Mouse (Mus musculus): ENCODE results near the gene Ssrp1.

Ssrp1 gene

DNA sequence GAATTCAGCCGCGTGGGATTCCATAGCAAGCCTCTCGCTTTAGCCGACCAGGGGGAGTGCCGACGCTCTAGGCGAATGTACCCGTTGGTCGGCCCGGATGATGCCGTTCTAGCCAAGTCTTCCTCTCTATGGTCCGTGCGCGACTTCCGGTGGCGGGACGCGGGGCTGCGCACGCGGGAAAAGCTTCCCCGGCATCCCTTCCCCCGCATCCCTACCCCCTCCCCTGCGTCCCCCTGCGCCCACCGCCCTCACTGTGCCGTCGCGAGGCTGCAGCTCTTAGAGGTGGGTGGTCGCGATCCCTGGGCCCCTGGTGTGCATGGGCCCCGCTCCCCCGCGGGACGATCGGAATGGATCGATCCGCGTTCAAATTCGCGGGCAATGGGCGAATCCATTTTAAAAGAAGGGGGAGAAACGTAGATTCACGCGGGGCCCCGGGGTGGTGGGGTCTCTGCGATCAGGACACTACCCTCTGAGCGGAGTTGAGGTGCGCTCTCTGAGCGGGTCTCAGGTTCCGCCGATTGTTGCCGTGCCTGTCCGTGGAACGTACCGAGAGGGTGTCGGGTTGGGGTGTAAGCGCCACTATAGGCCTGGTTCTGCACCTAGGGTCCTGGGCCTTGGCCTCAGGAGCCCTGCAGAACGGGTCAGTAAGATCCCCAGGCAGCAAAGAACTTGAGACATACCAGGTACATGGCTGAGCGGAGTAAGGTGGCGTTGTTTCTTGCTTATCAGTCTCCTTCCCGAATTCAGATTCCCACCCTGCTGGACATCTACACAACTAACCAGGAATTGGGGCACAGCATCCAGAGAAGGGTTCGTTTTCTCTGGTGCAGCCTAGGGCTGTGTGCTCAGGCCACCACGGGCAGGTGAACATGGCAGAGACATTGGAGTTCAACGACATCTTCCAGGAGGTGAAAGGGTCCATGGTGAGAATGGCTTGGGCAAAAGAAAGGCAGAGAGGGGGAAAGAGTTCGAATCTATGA is at the start of gene Ssrp1, which contains the start of gene P2rx3:
Gene Ssrp1 (plus strand): TSS at position 188 of the 980 bp plus-strand sequence.
Gene P2rx3 (minus strand): TSS at position 416 of the 980 bp plus-strand sequence.
- peak; percentile 81 to 85 for DNase-seq (ENCODE audit: low spot score in 2 of 2)

DNA sequence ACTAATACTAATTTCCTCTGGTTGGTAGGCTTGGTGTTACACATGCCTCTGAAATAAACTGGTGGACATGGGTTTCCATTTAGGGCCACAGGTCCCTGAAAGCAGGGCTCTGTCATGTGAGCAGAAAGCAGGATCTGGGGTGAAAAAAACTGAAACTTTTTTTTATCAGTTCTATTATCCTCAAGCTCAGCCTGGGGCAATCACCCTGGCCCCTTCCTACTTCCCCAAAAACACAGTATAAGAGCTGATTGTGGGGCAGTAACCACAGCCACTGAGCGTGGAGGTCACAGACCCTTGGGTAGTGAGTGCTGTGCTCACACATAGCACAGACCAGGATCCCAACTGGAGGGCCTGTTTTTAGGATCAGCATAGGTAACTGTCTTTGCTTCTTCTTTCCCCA is 49.1 kb upstream of the Ssrp1 start, which contains the start of gene Prg3:
Gene Prg3 (plus strand): TSS at position 286 of the 400 bp plus-strand sequence.
- no peak for DNase-seq (ENCODE audit: low spot score in 2 of 2)

DNA sequence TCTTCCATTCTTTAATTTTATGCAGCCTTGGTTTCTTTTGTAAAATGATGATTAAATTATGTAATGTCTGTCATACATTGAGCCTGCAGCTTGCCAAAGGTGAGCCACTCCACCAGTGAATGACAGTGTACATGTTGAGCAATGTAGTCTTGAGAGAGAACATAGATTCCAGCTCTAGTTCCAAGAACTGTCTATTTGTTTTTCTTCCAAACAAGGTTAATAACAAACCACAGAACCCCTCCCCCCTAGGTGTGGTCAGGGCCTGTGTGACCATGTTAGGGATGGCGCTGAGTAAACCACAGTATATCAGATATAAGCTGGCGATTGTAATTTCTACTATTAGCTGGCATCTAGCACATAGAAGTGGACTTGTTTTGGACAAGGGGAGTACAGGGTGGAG is 40.7 kb upstream of the Ssrp1 start:
- DNase-seq (ENCODE audit: low spot score in 2 of 2): no peak

DNA sequence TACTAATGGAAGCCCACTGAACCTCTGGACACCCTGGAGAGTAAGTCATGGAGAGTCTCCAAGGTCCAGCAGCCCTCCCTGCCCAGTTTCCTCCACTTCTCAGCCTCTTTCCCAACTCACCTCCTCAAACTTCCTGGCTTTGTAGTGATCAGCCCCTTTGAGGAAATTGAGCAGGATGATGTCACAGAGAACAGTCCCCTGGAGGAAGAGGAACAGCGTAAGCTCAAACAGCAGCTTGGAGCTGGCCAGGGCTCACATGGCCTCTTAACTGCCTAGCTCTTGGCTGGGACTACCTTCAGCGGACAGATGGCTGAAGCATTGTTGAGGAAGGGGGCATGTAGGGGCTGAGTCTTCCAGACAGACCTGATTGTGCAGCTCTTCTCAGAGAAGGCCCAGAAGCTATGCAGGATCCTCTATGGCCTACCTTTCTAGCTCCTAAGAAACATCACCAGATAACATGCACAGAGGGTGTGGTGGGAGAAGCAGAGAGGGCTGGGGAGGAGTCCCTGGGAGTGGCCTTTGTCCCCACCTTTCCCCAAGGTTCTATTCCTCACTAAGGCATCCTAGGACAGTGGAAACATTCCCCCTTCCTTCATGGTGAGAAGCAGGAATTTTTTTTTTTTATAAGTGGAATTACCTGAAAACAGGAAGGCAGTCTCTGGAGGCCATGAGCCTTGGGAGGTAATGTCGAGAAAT is 37.4 kb upstream of the Ssrp1 start:
- DNase-seq (ENCODE audit: low spot score in 2 of 2): no peak

DNA sequence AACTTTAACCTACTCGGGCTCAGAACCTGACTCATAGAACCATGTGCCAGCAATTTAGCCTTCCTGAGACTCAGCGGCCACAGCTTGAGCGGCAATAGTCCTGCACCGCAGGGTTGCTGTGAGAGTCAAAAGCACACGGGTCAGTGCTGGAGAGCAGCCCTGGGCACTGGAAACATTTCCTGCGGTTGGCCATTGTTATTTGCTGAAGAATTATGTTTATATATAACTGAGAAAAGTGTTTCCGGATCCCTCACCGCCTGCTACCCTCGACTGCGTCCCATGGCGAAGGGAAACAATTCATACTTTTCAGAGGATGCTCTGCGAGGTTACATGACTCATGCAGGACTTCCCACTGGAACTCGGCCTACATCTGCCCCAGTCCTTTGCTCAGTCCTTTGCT is 35.5 kb upstream of the Ssrp1 start:
- no peak for DNase-seq (ENCODE audit: low spot score in 2 of 2)

DNA sequence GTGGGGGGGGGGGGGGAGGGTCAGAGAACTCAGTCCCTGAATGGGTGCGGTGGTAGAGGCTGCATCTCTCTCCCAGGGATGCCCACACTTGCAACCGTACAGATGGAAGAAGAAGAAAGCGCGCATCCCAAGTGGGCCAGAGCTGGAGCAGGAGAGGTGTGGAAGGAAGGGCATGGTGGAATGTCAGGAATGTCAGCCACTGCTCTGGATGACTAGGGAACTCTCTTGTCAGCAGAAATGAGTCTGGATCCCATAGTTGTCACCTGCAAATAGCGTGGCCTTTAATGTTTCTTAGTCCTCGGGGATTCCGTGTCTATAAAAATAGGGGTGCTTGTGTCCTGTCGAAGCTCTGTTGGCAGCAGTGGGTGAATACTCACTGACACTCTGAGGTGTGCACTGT is 34.5 kb upstream of the Ssrp1 start:
- DNase-seq (ENCODE audit: low spot score in 2 of 2): no peak

DNA sequence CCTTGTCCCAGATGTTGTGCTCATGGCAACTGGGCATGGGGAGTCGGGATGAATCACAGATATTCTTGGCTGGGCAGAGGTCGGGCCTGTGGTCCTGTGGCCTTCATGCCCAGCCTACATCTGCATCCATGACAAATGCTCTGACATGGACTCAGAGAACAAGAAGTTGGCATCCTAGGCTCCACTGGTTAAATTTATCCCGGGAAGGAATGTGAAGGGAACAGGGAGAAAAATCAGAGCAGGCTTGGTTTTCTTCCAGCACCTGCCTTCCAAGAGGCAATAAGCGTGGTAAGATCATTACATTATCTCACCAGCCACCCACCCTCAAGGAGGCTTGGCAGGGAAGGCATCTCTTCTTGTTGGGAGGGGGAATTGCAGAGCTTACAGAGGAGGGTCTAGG is 32.7 kb upstream of the Ssrp1 start:
- no peak for DNase-seq (ENCODE audit: low spot score in 2 of 2)

DNA sequence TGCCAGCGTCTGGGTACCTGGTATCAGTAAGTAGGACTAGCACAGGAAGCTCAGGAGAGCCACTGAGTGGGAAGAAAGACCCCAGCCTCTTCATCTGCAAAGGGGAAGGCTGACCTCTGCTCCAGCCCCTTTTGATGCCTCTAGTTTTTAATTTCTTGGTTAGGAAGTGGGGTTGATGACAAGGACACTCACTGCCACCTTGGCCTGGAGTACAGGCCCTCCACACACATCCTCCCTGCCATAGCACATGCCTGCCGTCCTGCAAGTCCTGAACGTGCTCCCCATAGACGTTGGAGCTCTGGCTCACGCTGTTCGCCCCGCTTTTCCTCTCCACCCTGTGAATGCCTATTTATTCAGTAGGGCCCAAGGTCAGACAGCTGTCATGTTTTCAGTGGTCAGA is 30.4 kb upstream of the Ssrp1 start:
- no peak for DNase-seq (ENCODE audit: low spot score in 2 of 2)

DNA sequence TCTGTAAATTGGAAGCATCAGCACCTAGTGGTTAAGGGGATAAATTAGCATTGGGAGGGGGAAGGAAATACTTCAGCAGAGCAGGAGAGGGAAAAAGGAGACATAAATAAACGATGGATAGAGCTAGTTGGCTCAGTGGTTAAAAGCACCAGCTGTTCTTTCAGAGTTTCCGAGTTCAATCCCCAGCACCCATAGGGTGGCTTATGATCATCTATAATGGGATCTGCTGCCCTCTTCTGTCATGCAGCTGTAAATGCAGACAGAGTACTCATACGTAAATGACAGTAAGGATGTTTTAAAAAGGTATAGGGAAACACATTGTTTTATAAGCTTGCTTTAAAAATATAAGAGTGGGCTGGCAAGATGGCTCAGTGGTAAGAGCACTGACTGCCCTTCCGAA is 29.3 kb upstream of the Ssrp1 start:
- no peak for DNase-seq (ENCODE audit: low spot score in 2 of 2)

DNA sequence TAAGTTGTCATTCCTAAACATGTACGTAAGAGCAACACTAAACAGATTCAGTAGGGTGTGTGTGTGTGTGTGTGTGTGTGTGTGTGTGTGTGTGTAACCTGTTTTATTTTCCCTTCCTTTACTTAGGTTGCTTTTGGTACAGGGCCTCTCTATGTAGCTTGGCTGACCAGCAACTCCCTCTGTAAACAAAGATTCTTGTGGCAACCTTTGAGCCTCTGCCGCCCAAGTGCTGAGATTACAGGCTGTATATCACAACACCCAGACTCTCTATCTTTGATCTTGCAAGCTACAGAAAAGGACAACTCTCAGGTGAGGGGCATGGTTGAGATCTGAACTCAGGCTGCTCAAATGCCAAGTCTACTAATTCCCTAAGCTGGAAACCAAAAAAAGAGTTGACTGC is 27.8 kb upstream of the Ssrp1 start:
- DNase-seq (ENCODE audit: low spot score in 2 of 2): no peak

DNA sequence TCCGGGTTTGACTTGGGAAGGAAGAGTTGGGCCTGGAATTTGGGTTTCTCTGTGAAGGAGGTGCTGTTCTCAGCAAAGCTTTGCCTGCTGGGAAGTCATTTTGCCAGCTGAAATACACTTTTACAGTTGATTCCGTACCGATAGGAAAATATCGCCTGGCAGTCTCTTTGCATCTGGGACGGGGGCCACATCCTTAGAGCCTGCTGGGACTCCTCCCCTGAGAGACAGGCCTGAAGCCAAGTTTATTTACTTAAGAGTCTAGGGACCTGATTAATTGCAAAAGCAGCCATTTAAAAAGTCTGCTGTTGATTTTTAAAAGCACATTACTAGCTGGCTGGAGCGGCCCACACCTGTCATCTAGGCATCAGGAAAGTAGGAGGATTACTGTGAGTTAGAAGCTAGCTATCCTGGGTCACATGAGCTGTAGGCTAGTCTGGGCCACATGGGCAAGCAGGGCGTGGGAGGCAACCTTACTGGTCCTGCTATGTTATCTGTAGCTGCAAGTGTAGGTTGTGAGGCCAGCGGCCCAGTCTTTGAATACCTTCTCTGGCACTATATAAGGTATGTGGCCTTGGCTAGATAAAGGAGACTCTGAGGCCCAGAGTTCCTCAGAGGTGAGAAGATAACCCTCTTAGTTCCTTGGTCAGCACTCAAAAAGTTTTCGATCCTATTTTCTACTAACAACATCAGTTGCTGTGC is 25.0 kb upstream of the Ssrp1 start:
- DNase-seq (ENCODE audit: low spot score in 2 of 2): no peak

DNA sequence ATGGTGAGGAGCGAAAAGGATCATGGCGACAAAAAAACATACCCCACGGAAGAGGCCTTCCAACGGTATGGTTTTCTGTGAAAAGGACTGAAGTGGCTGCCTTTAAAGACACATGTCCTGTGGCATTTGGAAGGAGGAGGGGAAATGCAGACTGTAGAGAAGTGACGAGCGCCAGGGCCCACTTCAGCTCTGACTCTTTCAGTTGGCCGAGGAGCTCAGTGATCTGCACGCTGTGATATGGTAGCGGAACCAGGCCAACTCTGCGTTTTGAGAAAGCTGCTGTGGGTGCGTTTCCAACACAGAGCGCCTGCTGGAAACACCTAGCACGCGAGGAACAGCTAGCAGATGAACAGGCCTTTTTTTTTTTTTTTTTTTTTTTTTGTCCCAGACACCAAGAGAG is 24.4 kb upstream of the Ssrp1 start:
- DNase-seq (ENCODE audit: low spot score in 2 of 2): no peak

DNA sequence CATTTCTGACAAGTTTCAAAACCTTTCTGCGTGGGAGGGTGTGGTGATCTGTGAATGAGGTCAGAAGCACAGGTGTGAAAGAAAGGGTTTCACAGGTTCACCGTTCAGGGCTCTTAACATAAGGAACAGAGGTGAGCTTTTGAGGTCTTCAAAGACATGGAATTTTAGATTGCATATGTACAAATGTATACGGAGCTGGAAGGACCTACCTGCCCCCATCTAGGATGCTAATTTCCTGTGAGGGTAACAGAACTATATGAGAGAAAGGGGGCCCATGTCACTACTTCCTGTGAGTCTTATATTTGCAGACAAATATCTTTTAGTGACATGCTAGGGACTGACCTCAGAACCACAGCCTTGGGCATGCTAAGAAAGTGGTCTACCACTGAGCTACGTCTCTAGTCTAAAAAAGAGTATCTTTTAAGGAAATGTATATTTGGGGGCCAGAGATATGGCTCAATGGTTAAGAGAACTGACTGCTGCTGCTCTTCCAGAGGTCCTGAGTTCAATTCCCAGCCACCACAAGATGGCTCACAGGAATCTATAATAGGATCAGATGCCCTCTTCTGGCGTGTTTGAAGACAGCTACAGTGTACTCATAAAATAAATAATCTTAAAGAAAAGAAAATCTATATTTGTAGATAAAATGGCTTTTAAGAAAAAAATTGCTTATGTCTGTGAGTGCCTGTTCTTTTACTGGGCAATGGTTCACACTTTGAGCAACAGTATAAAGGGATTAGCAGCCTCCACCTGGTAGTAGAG is 23.0 kb upstream of the Ssrp1 start:
- no peak for DNase-seq (ENCODE audit: low spot score in 2 of 2)

DNA sequence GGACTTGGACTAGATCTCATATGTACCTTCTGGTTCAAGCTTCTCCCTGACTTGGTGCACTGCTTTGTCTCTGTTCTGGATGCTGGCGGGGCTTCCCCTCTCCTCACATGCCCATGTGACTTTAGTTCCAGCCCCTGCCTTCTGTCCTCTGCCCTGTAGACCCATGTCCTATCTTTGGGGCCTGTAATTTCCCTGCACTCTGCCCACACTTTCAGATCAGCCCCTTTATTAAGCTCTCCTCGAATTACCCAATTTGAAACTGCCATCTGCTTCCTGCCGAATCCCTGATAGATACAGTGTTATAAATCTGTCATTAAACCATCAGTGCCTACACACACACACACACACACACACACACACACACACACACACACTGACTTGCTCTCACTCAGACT is 22.4 kb upstream of the Ssrp1 start:
- no peak for DNase-seq (ENCODE audit: low spot score in 2 of 2)

DNA sequence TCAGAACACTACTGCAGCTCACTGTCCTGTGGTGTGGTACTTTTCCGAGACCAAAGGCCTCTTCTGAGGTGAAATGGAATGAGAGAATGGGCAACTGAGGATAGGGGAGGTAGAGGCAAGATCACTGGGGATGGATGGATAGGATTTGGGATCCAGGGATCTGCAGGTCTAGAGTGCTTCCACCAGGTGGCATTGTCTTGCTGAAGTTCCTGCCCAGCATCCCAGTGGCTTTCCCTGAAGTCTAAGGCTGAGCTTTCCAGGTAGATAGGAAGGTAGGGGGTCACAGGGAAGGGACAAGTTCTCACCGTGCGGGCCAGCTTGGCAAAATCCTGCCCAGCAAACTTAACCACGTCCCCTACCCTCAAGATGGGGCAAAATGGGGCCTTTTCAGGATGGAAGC is 15.0 kb upstream of the Ssrp1 start:
- no peak for DNase-seq (ENCODE audit: low spot score in 2 of 2)

DNA sequence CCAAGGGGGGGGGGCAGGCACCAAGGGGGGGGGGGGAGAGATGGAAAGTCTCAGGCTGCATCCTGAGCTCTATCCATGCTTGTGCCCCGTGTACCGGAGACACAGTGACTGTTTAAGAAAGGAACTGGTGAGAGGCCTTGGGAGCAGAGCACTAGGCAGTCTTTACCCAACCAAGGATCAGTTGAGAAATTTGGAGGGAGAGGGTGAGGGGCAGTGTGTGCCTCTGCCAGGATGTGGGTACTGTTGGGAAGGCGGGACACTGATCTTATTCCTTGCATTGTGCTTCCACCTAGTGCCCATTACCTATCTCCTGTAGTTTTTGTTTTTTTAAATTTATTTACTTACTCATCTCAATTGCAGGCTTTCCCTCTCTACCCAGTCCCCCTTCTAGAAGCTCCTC is 10.9 kb upstream of the Ssrp1 start:
- no peak for DNase-seq (ENCODE audit: low spot score in 2 of 2)

DNA sequence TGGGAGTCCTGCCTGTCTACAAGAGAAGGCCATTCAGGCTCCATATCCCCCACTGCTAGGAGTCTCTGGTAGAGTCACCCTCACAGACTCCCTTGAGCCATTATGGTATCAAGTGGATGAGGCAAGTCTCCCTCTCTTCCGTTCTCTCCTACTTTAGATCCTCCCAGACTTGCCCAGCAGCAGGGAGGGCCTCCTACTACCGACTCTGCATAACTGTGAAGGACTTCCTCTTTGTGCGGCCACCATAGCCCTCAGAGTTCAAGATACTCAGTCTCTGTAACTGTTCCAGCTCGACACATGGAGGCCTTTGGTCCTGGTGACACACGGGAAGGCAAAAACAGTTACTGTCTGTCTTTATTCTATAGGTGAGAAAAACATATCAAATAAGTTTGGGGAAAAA is 9.8 kb upstream of the Ssrp1 start:
- DNase-seq (ENCODE audit: low spot score in 2 of 2): no peak

DNA sequence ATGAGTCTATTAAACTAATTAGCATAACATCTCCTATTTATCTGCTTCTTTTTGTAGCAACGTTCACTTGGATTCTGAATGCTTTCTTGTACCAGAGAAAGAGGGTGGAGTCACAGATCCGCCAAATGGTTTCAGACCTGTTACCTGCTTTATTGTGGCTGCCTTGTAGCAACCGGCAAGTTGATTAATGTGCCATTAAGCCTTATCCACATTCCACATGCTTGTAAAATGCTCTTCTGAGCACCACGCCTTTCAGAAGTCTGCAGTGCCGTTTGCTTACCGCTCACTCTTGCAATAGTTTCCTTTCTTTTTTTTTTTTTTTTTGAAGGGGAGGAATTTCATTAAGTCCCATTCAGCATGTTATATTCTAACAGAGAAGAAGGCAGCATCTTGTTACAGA is 7.1 kb upstream of the Ssrp1 start:
- no peak for DNase-seq (ENCODE audit: low spot score in 2 of 2)

DNA sequence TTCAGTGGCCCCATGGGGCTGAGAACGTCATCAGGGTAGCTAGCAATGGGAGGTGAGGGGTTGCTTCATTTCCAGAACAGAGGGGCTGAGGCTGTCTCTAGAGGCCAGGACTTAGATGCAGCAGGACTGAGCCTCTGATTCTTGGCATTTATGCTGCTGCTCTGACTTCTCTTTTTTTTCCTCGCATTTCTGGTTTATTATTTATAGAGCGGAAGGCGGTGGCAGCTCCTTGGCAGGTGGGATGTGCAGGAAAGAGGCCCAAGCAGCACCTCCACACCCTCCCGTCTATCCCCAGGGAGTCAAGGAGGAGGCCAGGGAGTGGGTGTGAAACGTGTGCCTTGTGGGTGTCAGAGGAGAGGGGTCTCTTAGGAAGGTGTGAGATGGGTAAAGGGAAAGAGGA is 6.0 kb upstream of the Ssrp1 start:
- no peak for DNase-seq (ENCODE audit: low spot score in 2 of 2)

DNA sequence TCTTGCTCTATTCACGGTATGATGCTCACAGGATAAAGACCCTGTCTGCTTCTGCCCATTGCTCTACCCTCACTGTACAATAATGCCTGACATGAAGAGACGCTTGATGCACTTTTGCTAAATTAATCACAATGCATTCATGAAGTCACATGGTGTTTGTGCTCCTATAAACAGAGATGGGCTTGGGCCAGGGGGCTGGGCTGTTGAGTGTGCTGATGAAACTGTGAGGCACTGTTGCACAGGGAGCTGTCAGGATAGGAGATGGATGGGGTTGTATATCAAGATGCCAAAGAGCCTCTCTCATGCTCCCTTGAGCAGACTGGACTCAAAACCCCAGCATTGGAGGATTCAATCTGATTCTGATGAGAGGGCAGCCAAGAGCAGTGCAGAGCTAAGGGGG is 3.9 kb upstream of the Ssrp1 start:
- DNase-seq (ENCODE audit: low spot score in 2 of 2): no peak

DNA sequence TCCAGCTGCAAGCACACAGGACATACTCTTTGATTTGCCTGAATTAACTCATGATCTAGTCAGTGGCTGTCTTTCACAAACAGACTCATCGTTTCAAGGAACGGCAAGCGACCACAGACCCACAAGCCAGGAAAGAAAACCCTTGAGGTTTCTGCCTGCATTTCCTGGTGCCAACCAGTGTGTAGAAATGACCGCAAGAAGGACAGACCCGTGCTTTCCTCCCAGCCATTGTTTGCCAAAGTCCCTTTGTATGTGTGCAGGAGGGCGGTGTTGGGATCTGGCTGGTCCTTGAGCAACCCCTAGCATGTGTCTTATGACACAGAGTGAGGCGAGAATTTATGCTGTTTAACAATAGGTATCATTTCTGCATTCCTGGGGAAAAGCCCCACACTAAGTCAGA is 2.9 kb upstream of the Ssrp1 start:
- no peak for DNase-seq (ENCODE audit: low spot score in 2 of 2)

All from urinary bladder, adult 18-20 months (tissue).